Mouse (Mus musculus): Measurements from ENCODE around the gene Mks1.

DNA sequence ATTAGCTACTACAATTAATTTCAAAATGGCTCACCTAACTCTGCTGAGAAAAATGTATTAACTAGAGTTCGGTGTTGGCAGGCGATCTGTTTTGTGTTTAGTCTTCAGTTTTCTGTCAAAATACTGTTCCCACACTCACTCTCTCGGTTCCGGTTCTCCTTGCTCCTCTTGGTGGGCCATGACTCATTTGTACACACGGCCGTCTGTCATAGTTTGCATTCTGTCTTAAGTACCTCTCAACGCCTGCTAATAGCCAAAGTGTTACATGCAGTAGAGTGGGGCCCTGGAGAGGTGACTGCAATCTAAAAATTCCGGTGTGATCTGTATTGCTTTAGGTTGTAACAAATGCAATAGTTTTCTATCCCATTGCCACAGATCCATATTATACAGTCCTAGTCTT is 12.3 kb upstream of the Mks1 start:
- no peak for TF ChIP-seq ZC3H11A (IDR thresholded peaks at IDR 0.05; ENCODE audit: borderline replicate concordance, low read depth, low read length)
- TF ChIP-seq CHD2 (IDR thresholded peaks at IDR 0.05; ENCODE audit: low read depth, low read length), result no peak
- TF ChIP-seq MAFK (IDR thresholded peaks at IDR 0.05; ENCODE audit: insufficient read depth, low read depth, low read length), result no peak
- TF ChIP-seq ZNF384 (IDR thresholded peaks at IDR 0.05; ENCODE audit: low read depth, low read length), result no peak
- no peak for TF ChIP-seq HCFC1 (IDR thresholded peaks at IDR 0.05; ENCODE audit: borderline replicate concordance, insufficient read depth, low read length)

All from ES-E14 (cell line).